Mouse (Mus musculus): Measurements from ENCODE around the gene Mrln. TPM values are rescaled to one million over a fixed set of nuclear protein-coding genes. Genes with fewer than 3 reads are reported as not detected.

Mrln gene
- polyA plus RNA-seq, 2 experiments, result 35.5 to 37.7 TPM

DNA sequence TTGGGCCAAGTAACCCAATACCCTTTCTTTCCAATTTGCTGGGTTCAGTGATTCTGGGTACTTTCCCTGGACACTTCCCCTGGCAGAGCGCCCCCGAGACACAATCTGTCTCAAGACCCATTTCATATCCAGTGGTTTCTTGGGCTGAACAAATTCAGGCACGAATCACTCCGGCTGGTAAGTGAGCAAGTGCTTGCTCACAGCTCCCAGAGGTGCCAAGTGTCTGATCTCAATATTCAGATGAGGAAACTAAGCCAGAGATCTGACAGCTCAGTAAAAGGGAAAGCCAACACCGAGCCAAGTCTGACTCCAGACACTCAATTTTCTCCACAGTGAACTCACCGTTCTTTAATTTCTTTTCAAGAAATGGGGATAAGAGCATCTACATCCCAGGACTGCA, 62.0 kb downstream of the Mrln start:
- Histone ChIP-seq H3K4me3 (replicated peaks; ENCODE audit: low read length) (no peak overlapping the region), H3K4me2 (replicated peaks; ENCODE audit: low read depth, low read length, severe bottlenecking) (no peak overlapping the region), H3K9me3 (ENCODE audit: control insufficient read depth, low read length) (no peaks in the 10 kb centered on the region), H3K27me3 (ENCODE audit: control insufficient read depth, insufficient read depth, low read length) (no peaks in the 10 kb centered on the region), H3K4me1 (ENCODE audit: control insufficient read depth, insufficient read depth, low read length) (no peaks in the 10 kb centered on the region), H3K9ac (ENCODE audit: low read depth, low read length, severe bottlenecking) (no peak overlapping the region), H3K27ac (replicated peaks; ENCODE audit: low read depth, low read length) (no peak overlapping the region), H3K36me3 (ENCODE audit: control insufficient read depth, insufficient read depth, low read length) (no peaks in the 10 kb centered on the region)
- TF ChIP-seq POLR2A (IDR thresholded peaks at IDR 0.05; ENCODE audit: borderline replicate concordance, extremely low read depth, insufficient read depth, insufficient read length), result no peak
- WGBS, result 82% methylated on average over 6 of the region's 6 CpGs
- ATAC-seq (ENCODE audit: low FRiP score, low read depth) (no peak), DNase-seq (ENCODE audit: low spot score) (no peak)

DNA sequence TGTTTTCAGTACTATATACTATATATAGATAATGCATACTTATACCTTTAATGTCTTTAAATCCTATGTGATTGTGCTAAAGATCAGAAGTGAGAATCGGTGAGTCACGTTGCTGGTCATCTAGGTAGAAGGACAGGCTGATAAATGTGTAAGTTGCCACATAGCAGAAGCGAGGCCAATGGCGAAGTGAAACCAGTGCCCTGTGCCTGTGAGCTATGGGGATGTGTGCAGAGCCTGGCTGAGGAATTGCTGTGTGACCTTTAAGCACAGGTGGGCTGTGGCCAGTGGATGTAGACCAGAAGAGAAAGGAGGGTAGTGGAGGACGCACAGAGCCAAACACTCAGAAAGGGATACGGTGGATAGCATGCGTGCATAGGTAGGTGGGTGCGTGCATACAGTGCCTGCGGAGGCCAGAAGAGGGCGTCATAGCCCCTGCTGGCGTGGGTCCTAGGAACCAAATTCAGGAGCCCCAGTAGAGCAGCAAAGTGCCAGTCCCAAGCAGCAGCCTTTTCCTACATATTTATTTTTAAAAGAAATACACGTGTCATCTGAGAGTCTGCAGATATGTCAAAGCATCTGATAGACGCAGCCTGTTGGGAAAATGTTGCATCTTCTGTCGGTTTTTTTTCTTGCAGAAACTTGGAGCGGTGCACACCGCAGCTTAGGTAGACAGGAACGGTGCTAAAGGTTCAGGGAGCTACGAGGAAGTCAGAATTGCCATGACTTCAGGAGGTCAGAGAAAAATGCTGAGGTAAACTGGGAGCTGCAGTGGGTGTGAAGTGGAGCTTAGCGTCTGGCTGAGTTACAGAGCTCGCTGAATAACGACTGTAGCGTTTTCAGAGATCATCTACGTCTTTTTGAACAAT, 64.3 kb downstream of the Mrln start:
- no peak overlapping the region for H3K9ac ChIP-seq (ENCODE audit: low read depth, low read length, severe bottlenecking)
- DNase-seq (ENCODE audit: low spot score) (no peak), ATAC-seq (ENCODE audit: low FRiP score, low read depth) (no peak)
- H3K36me3 ChIP-seq (ENCODE audit: control insufficient read depth, insufficient read depth, low read length), result no peaks in the 10 kb centered on the region
- WGBS, result 76% methylated on average over 23 of the region's 23 CpGs
- H3K4me2 ChIP-seq (replicated peaks; ENCODE audit: low read depth, low read length, severe bottlenecking), result no peak overlapping the region
- H3K4me1 ChIP-seq (ENCODE audit: control insufficient read depth, insufficient read depth, low read length), result no peaks in the 10 kb centered on the region
- H3K9me3 ChIP-seq (ENCODE audit: control insufficient read depth, low read length), result no peaks in the 10 kb centered on the region
- no peaks in the 10 kb centered on the region for H3K27me3 ChIP-seq (ENCODE audit: control insufficient read depth, insufficient read depth, low read length)
- no peak for TF ChIP-seq POLR2A (IDR thresholded peaks at IDR 0.05; ENCODE audit: borderline replicate concordance, extremely low read depth, insufficient read depth, insufficient read length)
- H3K27ac ChIP-seq (replicated peaks; ENCODE audit: low read depth, low read length), result no peak overlapping the region
- no peak overlapping the region for H3K4me3 ChIP-seq (replicated peaks; ENCODE audit: low read length)

Other genes starting within 250 kb of the Mrln start
- gene Ccdc6, start 107.5 kb upstream of the Mrln start, polyA plus RNA-seq (2012; rRNA removed), result 29.6 and 31.4 TPM in 2 replicates
- 23.1 and 26.8 TPM in 2 replicates for gene Ccdc6, start 107.5 kb upstream of the Mrln start, polyA plus RNA-seq (2014; fragmentation: Nextera tagmentation; extraction: Ambion mirVana)
- 2.9 and 3.3 TPM in 2 replicates for gene Slc16a9, start 40.4 kb downstream of the Mrln start, polyA plus RNA-seq (2012; rRNA removed)
- 1.6 and 2.6 TPM in 2 replicates for gene Slc16a9, start 40.4 kb downstream of the Mrln start, polyA plus RNA-seq (2014; fragmentation: Nextera tagmentation; extraction: Ambion mirVana)
- 5.6 and 6.1 TPM in 2 replicates for gene Fam13c, start 235.8 kb downstream of the Mrln start, polyA plus RNA-seq (2012; rRNA removed)
- gene Fam13c, start 235.8 kb downstream of the Mrln start, polyA plus RNA-seq (2014; fragmentation: Nextera tagmentation; extraction: Ambion mirVana), result 11.0 and 11.9 TPM in 2 replicates

All from limb, embryonic 14.5 days (tissue).